9 mouse cellular contexts compared by ENCODE assay signal in the genomic region with DNA sequence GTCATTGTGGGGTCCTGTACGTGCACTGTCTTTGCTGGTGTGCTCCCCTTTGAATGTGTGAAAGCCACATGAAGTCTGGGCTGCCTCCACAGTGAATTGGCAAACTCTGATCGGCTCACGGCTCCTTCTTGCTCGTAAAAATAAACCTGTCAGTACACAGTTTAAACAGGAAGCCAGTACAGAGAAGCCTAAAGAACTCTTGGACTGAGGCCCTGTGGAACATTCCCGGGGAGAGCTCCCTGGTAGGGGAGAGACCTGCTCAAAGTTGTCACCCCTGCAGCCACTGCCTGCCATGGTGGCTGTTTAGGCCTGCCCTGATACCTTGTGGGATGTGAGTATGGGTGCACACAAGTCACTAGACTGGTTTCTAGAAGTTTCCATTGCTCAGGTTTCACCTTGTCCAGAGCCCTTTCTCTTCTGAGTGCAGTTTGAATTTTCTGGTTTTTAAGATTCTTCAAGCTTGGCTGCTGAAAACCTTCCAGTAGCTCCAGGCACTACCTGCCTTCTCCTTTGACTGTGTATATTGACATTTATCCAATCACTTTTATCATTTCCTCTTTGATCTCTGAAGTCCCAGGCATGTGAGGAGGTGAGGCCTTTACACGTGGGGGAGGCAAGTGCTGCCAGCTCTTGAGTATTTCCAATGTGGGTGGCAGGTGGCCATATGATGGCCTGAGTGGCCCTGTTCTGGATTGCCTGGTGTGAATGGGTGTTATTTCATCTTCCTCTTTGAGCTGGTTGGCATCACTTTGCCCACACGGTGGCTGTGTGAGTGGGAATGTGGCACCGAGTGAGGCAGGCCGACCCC. TPM values are rescaled to one million over a fixed set of nuclear protein-coding genes. Genes with fewer than 3 reads are reported as not detected.
DNase-seq lines count a peak whose midpoint lies in the region; ATAC-seq lines count a peak whose summit lies in the region.
"Had no signal": no experiment of that assay in that cellular context is flagged by ENCODE, and none has a peak within 500 bp of the region (broad histone marks: within the 10 kb centered on the region; RNA-seq: fewer than 3 reads in every experiment).

No protein-coding gene starts in this region.

- DNase-seq in frontal cortex, adult 2 months (ENCODE audit: extremely low spot score in 1 of 2, low spot score in 1 of 2) = no peak
- DNase-seq in 3134 (ENCODE audit: extremely low read depth, insufficient read length, low spot score) = peak; percentile 42
- no peak for DNase-seq in heart, embryonic 10.5 days (ENCODE audit: low spot score)
- peak; percentile 49 to 50 for DNase-seq in kidney, postnatal 36 days
- no peak for DNase-seq in retina, embryonic 14.5 days (ENCODE audit: low spot score)
- no peak for DNase-seq in retina, postnatal 1 day
- no peak for DNase-seq in urinary bladder, postnatal 10 days (ENCODE audit: low spot score)

- H3K36me3 ChIP-seq in heart, embryonic 10.5 days = peaks cover 10% of the 10 kb centered on the region; the same call in 1 of the 2 replicates

- H3K4me3 ChIP-seq in heart, embryonic 10.5 days = no peak overlapping the region
- H3K4me3 ChIP-seq: erythroblast, embryonic 14.5 days had no signal

- H3K27ac ChIP-seq in heart, embryonic 10.5 days = peak overlapping the region; percentile 38

- no peaks in the 10 kb centered on the region for H3K27me3 ChIP-seq in heart, embryonic 10.5 days (ENCODE audit: insufficient read depth, poor library complexity, severe bottlenecking)

- H3K4me1 ChIP-seq in heart, embryonic 10.5 days = peaks cover 88% of the 10 kb centered on the region

- peak; percentile 75 for ATAC-seq in frontal cortex, adult (ENCODE audit: low TSS enrichment)

- 65% methylated on average over 9 of the region's 9 CpGs for WGBS in heart, embryonic 10.5 days

- H3K9me3 ChIP-seq in heart, embryonic 10.5 days = no peaks in the 10 kb centered on the region

RNA-seq across cellular contexts. Expression of a gene that starts 8.4 kb away (rescaled TPM):
- 69.6 and 74.3 TPM in 2 replicates for polyA plus RNA-seq in frontal cortex, adult 2 months (2012; rRNA removed)
- 34.0 and 38.5 TPM in 2 replicates for polyA plus RNA-seq in heart, embryonic 10.5 days (2016; fragmentation: Nextera tagmentation; extraction: Ambion mirVana)

RNA-seq across cellular contexts. Expression of a gene that starts 24.6 kb away (rescaled TPM):
- 4.5 and 5.8 TPM in 2 replicates for polyA plus RNA-seq in frontal cortex, adult 2 months (2012; rRNA removed)
- 6.9 and 10.6 TPM in 2 replicates for polyA plus RNA-seq in heart, embryonic 10.5 days (2016; fragmentation: Nextera tagmentation; extraction: Ambion mirVana)

Comparison
In these comparisons a context has a peak if more than half of its experiments do, and no peak if none do; other contexts are left out.
1. DNase-seq: peak in 3134 (single experiment) and kidney, postnatal 36 days (2 of 2); none in frontal cortex, adult 2 months (0 of 2), heart, embryonic 10.5 days (single experiment), retina, embryonic 14.5 days (single experiment), retina, postnatal 1 day (single experiment) and urinary bladder, postnatal 10 days (single experiment).